Mouse (Mus musculus) stomach, postnatal 0 days (tissue): Measurements from ENCODE around the gene Rab13.

Experiments used
- CTCF ChIP-seq: IDR thresholded peaks from 2 replicates; pipeline ENCODE4 v1.5.1; 2016; ENCODE audit warnings: antibody characterized with exemption, low read depth, mild to moderate bottlenecking, moderate library complexity
- EP300 ChIP-seq: optimal IDR thresholded peaks from 2 replicates; pipeline ENCODE3; 2016; ENCODE audit warnings: antibody characterized with exemption

GRCm38 (mm10) chr3:90247960-90248745 lies 34.7 kb downstream of the Rab13 start, which contains the start of gene Slc39a1:
- TF ChIP-seq EP300: no peak
- TF ChIP-seq CTCF: no peak
